Mouse (Mus musculus): Measurements from ENCODE around the gene Adora3.
A peak's percentile ranks its signal among the peaks of the same experiment; 100 is the strongest.

The Adora3 gene

GRCm38 (mm10) chr3:105873451-105874445 lies 3.1 kb downstream of the Adora3 start:
- DNase-seq (ENCODE audit: low read depth in 1 of 2, low spot score in 2 of 2), result no peak

- DNase-seq (ENCODE audit: low read depth in 1 of 2, low spot score in 2 of 2), result no peak
Observed at GRCm38 (mm10) chr3:105876022-105876421, 5.4 kb downstream of the Adora3 start.

GRCm38 (mm10) chr3:105877252-105877803 lies 6.7 kb downstream of the Adora3 start:
- DNase-seq (ENCODE audit: low read depth in 1 of 2, low spot score in 2 of 2), result no peak

- DNase-seq (ENCODE audit: low read depth in 1 of 2, low spot score in 2 of 2), result no peak
Observed at GRCm38 (mm10) chr3:105877919-105878318, 7.3 kb downstream of the Adora3 start.

DNA sequence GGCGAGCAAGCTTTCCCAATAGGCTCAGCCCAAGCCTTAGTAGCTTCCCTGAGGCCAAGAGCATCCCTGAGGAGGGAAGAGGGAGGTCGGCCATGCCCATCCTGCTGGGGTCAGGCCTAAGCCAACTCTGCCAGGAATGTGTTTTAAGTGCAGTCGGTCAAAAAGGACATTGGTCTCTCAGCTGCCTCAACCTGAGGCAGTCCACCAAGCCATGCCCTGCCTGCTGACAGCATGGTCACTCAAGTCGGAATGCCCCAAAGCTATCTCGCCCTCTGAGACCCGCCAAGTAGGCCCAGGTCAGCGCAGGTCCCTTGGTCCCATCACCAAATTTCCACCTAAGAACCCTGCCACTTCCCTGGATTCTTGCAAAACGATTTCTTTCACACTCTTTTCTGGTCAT lies 8.1 kb downstream of the Adora3 start:
- no peak for DNase-seq (ENCODE audit: low read depth in 1 of 2, low spot score in 2 of 2)

GRCm38 (mm10) chr3:105880419-105880818 lies 9.8 kb downstream of the Adora3 start:
- no peak for DNase-seq (ENCODE audit: low read depth in 1 of 2, low spot score in 2 of 2)

DNA sequence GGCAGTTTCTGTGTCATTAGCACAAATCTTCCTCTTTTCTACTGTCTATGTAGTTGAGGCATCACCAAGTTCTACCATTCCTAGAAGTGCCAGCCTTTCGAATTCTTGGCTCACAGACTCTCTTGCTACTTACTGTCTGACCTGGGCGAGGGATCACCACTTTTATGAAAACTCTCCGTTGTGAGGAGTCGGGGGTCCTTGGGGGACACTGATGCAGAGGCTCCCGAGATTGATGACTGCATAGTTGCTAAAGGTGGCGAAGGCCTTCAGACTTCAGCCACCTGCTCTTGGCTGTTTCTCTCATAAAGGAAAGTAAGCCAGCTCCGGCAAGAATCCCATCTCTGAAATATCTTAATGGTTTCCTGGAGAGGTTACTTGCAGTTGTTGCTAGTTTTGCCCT lies 11.4 kb downstream of the Adora3 start:
- DNase-seq (ENCODE audit: low read depth in 1 of 2, low spot score in 2 of 2), result no peak

GRCm38 (mm10) chr3:105883111-105883510 lies 12.5 kb downstream of the Adora3 start:
- no peak for DNase-seq (ENCODE audit: low read depth in 1 of 2, low spot score in 2 of 2)

DNA sequence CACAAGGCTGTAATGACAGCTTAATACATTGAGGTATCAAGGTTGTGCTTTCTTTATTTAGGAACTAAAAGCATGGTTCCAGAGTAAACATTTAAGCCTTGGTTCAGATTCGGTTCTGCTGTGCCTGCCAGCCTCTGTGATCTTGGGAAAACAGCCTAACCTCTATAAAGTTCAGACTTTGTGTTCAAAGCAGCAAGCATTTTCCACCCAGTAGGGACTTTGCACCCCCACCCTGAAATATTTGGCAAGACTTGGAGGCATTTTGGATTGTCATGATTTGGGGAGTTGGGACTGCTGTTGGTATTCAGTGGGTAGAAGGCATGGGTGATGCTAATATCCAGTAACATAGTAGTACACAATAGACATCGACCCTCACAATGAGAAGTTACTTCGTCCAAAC lies 18.3 kb downstream of the Adora3 start:
- no peak for DNase-seq (ENCODE audit: low read depth in 1 of 2, low spot score in 2 of 2)

DNA sequence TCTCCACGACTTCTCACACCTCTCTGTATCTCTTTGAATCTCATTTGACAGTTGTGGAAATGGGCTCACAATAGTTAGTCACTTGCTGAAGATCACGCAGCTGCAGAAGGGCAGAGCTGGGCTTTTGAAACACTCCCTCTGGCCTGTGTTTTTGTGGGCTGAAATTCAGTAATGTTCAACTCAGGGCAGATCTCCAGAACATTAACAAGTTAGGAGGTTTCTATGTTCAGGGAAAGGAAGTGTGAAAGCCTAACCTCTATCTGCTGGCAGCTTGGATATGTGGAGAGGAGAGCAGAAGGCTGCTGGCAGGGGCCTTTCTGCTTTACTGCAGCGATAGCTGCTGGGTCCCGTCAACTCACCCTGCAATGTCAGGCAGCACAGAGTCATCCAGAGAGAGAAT lies 19.6 kb downstream of the Adora3 start:
- DNase-seq (ENCODE audit: low read depth in 1 of 2, low spot score in 2 of 2), result no peak

DNA sequence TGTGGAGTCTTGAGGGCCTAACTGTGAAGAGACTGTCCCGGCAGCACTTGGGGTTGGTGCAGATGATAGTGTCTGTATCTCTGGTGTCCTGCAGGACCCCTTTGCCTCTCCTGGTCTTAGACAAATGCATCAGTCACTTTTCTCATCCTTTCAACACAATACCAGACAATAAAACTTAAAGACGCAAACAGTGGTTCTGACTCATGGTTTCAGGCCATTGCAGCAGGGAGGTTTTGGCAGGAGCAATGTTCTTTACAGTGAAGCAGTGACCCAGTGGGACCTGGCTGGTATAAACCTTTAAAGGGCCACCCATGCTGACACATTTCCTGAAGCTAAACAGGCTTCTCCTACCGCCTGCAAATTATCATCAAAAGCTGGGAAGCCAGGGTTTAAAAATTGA lies 20.5 kb downstream of the Adora3 start:
- no peak for DNase-seq (ENCODE audit: low read depth in 1 of 2, low spot score in 2 of 2)

DNA sequence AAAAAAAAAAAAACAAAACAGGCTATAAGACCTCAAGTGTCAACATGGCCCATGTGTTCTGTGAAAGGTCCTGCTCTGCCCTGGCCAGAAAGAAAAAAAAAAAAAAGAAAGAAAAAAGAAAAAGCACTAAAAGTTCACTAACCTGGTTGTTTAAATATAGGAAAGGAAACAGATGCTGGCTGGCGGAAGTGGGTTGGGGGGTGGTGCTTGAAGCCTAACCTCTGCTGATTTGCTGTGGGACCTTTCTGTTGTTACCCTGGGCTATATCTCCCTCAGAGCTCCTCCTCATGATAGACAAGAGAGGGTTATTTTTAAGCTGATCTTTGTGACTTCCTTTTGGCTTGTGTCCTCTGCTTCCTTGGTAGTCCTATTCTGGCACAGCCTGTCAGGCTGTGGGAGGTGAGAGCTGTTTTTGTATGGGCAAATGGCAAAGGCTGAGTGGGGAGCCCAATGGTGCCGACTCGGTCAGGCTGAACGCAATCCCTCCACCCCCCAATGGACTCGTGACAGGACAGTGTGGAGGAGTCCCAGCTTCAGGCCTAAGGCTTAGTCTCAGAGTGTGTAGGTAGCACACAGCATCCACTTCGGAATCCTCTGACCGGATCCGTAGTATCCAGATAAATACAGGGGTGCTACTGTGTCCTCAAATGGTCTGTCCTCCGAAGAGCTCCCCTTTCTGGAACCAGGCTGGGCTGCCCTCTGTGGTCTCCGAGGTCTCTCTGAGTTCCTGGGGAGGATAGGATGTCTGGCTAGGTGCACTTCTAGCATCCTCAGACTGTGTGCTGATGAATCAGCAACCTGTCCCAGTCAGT lies 21.3 kb downstream of the Adora3 start:
- DNase-seq (ENCODE audit: low read depth in 1 of 2, low spot score in 2 of 2), result peak in 1 of 2 experiments; percentile 38

DNA sequence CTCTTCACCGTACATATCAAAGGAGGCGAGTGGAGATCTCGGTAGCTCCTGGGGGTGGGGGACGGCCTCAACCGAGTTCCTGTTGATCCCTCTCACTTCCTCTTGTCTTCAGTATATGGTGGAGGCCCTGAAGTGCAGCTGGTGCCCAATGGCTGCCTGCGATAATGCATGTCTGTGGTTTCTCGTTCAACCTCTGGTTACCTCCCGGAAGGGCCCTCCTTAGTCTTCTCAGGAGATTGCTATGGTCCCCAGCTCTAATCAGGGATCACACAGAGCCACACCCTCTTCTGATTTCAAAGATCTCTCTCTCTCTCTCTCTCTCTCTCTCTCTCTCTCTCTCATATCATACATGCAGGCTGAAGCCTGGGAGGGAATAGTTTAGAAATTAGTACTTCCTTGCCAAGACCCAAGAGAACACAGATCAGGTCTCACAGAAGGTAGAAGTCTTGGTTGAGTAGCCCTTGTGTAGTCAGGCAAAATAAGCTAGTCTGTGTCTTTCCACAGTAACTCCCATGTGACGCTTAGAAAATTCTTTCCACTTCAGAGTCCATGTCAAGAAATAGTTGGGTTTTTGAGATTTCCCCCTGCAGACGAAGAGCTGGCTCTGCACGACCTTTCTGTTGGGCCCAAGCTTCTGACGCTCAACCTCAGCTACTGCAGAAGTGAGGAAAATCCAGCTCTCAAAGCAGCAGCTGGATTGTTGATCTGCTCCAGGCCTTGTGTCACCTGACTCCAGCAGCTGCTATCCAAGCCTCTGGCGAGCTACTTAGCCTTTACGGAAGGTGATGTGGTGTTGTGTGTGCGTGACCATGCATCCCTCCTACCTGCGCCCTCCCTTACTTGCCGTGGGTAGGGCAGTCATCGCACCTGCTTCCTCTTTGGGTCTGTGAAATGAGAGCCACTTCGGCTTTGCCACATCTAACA lies 22.2 kb downstream of the Adora3 start:
- DNase-seq (ENCODE audit: low read depth in 1 of 2, low spot score in 2 of 2), result peak in 1 of 2 experiments; percentile 72

- DNase-seq (ENCODE audit: low read depth in 1 of 2, low spot score in 2 of 2), result no peak
Observed at GRCm38 (mm10) chr3:105893941-105894391, 23.3 kb downstream of the Adora3 start.

DNA sequence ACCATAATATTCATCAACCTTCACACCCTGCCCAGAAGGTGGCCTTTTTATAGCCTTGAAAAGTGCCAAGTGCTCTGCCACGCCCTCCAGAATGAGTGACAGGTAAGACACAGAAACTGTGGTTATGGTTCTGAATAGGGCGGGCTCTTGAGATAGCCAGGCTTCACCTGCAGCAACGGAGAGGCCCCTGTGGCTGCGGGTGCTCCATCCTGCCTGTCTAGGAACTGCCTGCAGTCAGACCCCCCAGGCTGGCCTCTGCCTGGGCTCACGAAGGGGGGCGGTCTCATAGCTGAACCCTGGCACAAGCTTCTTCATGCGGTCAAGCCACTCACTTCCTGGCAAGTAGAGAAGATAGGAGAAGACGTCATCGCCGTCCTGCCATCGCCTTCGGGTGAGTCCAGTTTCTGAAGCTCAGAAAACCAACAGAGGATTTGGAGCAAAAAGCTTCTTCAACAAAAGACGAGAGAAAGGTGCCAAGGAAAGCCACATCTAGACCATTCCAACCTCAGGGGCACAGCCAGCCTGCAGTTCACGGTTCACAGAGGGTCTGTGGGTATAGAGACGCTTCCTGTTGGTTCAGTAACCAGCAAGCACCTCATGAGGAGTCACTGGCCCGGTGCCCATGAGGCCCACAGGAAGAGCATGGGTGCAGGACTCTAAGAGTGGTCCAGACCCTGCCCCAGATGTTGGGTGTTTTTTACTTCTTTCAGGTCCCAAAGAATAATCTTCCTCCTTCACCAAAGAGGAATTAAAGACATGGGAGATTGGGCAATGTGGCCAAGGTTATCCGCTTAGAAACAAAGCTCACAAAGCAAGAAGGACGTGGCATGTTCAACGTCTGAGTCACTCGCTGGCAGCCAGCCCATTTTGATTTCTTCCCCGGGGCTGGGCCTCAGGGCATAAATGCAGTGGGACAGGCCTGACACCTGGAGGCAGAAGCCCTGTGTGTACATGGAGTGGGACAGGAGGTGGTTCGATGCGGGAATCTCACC lies 24.2 kb downstream of the Adora3 start:
- DNase-seq (ENCODE audit: low read depth in 1 of 2, low spot score in 2 of 2), result peak; percentile 92 to 96

DNA sequence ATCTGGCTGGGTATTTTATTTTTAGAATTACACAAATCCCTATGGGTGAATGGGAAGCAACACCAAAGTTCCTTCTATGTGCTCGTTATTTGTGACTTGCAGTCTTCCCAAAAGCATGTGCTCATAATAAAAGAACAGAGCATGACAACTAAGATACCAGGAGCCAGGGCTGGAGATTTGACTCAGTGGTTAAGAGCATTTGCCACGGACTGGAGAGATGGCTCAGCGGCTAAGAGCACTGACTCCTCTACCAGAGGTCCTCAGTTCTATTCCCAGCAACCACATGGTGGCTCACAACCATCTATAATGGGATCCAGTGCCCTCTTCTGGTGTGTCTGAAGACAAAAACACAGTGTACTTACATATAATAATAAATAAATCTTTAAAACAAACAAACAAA lies 26.2 kb downstream of the Adora3 start:
- no peak for DNase-seq (ENCODE audit: low read depth in 1 of 2, low spot score in 2 of 2)

DNA sequence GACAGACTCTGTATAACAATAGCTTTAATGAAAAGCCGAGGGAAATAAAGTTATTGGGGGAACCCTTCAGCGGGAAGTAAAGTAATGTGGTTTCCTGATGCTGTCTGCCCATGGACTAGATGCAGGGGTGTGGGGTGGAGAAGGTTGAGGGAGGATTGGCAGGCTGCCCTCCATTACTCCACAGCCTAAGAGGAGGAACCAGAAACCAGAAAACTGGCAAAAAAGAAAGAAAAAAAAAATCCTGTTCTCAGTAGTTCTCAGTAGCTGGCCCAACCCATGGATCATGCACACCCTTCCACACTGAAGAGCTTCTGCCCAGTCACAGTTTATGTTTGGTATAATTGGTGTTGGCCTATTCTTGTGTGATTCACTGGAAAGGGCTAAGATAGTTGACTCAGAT lies 27.7 kb downstream of the Adora3 start:
- DNase-seq (ENCODE audit: low read depth in 1 of 2, low spot score in 2 of 2), result peak in 1 of 2 experiments; percentile 57

- no peak for DNase-seq (ENCODE audit: low read depth in 1 of 2, low spot score in 2 of 2)
Observed at GRCm38 (mm10) chr3:105898861-105899260, 28.2 kb downstream of the Adora3 start.
